Mouse (Mus musculus) layer of hippocampus, adult 6 months (tissue): ENCODE data around the gene Hoxa13. TPM values are rescaled to one million over a fixed set of nuclear protein-coding genes. Genes with fewer than 3 reads are reported as not detected.

ENCODE experiments used
- long read RNA-seq, 2 experiments: library from polyadenylated mRNA; unstranded; transcript quantifications; one replicate each; pipeline ENCODE4 v2.0.0; 2019 to 2020
- microRNA-seq: library from miRNA; unstranded; fragments of <30 nt; microRNA quantifications from one replicate; pipeline ENCODE4 v1.2.0, GENCODE M21; 2020
- polyA plus RNA-seq: library from polyadenylated mRNA; unstranded; fragments of <200 nt; fragmentation: Nextera tagmentation; gene quantifications from 2 replicates; pipeline ENCODE4 v1.2.3, GENCODE M21; 2021

Gene Hoxa13
- polyA plus RNA-seq, result not detected in 2 replicates
- long read RNA-seq, experiment 1, result 0 reads
- long read RNA-seq, experiment 2, result 0 reads

DNA sequence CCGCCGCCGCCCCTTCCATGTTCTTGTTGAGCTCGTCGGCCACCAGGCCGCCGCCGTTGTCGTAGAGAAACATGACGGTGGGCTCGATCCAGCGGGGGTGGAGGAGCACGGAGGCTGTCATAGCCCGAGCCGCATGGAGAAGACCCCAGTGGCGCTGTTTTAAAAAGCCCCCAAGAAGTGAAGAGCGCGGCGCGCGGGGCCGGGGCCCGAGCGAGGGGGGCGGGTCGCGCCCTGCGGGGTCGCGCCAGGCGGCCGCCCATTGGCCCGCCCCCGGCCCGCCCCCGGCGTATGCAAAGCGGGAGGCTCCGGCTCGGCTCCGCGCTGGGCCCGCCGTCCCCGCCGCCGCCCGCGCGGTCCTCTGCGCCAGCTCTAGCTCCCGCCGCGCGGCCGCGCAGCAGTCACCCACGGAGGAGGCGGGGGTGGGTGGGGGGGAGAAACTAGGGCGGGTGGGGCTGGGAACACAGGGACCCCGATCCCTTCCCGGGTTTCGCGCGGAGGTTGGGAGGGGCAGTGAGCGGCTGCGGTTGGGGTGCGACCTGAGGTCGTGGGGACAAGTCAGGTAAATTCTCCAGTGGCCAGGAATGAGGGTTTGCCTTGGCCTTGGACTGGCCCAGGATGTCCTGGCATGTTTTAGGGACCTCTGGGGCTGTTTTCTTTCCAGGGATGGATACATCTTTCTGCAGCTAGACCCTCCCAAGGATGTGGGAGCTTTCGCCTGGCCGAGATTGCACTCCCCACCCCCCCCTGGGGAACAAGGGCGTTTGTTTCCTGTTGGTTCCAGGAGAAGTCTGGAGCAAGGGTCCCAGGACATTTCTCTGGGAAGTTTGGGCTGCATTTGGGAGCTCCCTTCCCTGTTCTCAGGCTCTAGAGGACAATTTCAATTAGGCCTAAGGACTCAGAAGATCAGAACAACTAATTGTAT is at the start of gene Hoxa13:
Gene Hoxa13 (minus strand): TSS at position 227 of the 922 bp plus-strand sequence.

DNA sequence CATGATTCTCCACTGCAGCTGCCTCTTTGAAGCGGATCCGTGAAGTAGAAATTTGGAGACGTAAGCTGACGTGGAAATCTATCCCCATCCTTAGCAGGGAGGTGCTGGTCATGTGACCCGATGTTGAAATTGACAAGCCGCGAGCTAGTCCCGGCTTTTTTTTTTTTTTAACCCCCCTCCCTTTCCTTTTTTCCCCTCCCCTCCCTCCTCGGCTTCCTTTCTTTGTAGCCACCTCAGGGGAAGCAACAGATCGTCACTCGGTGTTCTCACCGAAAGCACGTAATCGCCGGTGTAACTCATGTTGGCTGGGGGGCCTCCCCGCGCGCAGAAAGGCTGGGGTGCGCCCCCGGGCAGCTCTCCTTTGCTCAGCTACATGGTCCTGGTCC is 14.9 kb downstream of the Hoxa13 start, which contains the start of gene Hoxa11:
Gene Hoxa11 (minus strand): TSS at position 54 of the 386 bp plus-strand sequence.

DNA sequence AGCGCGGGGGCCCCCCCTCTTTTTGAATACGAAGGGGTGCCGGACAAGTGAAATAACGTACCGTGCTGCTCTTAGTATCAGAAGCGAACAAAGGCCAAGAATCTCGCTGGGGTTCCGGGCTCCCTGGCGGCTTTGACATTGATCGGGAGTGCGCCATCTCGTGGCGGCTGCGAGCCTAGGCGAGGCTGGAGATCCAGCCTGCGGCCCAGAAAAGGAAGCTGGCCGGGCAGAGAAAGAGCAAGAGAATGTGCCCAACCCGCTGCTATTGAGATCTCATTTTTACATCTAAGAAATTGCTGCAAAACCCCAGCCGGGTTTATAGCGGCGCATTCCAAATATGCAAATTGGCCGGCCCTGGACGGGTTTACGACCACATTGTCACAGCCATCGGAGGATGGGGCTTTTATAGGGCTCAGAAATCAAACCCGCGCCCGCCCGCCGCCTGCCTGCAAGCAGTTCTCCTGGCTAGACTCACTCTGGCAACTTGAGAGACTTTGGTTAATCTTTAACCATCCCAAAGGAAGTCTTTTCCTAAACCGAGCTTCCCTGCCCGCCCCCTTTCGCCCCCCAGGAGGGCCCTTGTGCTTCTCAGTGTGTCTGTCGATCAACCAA is 20.2 kb downstream of the Hoxa13 start, which contains the start of gene Hoxa10:
Gene Hoxa10 (minus strand): TSS at position 466 of the 612 bp plus-strand sequence.

DNA sequence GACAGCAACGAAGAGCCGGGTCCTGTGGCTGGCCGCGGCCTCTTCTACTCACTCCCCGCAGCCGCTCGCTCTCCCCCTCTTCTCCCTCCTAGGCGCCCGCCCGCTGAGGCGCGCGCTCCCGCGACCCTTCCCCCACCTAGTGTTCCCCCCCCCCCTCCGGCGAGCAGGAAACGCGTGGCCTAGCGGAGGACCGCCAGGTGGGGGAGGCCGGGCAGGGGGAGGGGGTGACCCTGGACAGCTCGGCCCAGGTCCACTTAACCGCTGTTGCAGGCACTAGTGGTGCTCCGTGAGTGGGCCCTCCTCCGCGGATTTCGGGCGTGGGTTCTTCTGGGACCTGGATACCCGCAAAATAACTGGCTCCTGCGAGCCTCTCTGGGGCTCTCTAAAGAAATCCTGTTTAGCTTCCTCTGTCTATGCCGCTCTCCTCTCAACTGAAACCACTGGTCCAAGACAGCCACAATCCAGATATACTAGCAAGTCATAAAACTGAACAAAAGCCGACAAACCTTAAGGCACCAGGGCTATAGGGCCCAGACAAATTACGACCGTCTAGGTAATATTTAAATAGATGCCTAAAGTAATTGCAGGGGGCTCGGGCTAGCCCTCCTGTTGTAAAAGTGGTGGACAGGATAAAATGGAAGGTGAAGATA is 30.0 kb downstream of the Hoxa13 start, which contains the start of gene Hoxa9:
Gene Hoxa9 (minus strand): TSS at position 574 of the 650 bp plus-strand sequence.

DNA sequence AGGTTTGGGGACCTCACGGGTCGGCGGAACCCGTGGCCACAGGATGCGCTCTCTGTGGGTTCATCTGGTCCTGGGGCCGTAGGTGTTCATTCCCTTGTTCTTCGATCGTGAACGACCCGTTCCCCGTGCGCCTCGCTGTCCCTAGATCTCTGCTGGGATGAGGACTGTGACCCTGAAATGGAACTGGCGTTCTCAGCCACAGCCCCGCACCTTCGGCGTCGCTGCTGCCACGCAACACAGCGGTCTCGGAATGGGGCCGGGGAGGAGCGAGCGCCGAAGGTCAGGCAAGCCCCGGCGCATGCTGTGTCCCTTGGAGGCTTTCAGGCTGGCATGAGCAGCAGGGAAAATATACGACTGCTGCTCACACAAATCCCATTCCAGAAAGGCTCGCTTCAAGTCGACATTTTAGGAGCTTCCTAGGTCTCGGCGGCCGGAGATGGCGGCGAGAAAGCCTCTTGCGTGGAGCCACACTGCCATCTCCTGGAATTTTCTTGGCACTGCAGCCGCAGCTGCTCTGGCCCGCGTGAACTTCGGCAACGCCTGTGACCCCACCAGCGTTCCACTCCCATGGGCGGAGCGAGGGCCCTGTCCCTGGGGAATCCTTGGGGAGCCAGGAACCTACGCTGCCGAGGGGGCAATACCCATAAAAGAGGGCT is 39.2 kb downstream of the Hoxa13 start, which contains the start of gene Hoxa7:
Gene Hoxa7 (minus strand): TSS at position 518 of the 656 bp plus-strand sequence.

DNA sequence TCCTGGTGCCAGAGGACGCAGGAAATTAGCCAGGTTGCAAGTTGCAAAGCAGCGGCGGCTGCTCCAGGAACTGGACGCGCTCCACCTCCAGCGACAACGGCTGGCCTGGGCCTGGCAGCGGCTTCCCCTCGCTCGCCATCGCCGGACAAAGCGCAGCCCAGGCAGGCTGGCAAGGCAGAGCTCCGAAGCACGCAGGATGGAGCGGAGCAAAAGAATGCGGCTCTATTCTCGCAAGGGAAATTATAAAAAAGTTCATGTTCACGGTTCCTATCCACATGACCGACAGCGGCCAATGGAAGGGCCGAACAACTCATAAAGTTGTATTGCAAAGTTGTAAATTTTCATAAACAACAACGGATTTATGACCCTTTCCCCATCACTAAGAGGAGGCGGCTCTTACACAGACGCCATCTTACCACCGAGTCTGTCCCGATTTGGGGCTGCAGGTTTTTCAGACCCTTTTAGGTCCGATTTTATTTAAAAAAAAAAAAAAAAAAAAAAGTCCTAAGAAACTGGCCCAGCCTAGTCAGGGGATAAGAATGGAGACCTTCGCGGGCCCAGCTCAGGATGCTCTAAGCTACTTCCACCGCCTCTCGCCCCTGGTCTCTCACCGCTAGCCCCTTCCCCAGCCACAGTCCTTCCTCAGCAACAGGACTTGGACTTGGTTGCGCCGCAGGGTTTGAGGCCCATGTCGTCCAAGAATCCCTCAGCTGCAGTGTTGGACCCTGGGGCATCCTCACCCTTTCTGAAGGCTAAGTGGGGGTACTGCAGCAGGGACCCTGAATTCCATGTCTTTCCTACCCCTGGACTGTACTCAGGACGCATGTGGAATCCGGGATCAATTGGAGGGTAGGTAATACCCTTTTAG is 47.3 kb downstream of the Hoxa13 start, which contains the start of the genes Hoxa3 and Gm28308:
Gene Hoxa3 (minus strand): TSS at position 218 of the 868 bp plus-strand sequence.
Gene Gm28308 (minus strand): TSS at position 221 of the 868 bp plus-strand sequence.

DNA sequence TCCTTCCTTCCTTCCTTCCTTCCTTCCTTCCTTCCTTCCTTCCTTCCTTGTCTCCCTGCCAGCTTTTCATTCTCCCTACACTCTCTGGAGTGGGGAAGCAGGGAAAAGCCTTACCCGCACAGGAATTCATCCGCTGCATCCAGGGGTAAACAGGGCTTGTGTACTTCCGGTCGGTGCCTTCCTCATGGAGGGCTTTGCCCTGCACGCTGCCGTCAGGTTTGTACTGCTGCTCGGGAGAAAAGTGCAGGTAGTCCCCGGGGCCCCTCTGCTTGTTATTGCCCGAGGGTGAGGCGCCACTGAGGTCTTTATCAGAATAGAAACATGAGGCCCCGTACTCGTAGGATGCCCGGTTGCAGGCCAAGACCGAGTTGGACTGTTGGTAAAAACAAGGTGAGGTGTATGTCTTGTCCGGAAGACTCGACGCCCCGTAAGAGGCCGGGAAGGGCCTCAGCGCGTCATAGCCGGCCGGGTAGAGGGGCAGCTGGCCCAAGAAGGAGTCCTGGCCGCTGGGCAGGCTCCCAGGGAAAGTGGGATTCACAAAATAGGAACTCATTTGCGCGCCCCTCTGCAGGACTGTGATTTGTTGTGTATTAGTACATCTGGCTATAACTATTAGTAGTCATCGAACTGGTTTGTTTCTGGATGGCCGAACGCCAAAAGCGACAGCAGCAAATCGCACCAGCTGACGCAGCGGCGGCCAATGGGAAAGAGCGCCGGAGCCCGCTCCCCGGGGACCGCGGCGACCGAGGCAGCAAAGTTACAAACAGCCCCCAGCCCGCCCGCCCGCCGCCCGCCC is 52.4 kb downstream of the Hoxa13 start, which contains the start of gene Hoxa6:
Gene Hoxa6 (minus strand): TSS at position 651 of the 796 bp plus-strand sequence.

Small RNA genes lying within 50 kb of the gene (microRNA-seq; reads per million reads assigned to microRNA genes)
- gene Mir196b, result not detected

Other genes starting within 250 kb of the Hoxa13 start
- gene Skap2, start 248.3 kb downstream of the Hoxa13 start, polyA plus RNA-seq, result 13.2 and 17.0 TPM in 2 replicates
- not detected in 2 replicates for gene Hoxa1, start 102.6 kb downstream of the Hoxa13 start, polyA plus RNA-seq
- not detected in 2 replicates for gene Hoxa2, start 96.0 kb downstream of the Hoxa13 start, polyA plus RNA-seq
- not detected in 2 replicates for gene 5730596B20Rik, start 83.4 kb downstream of the Hoxa13 start, polyA plus RNA-seq
- gene Hoxa4, start 69.1 kb downstream of the Hoxa13 start, polyA plus RNA-seq, result not detected in 2 replicates
- gene Hoxa5, start 56.3 kb downstream of the Hoxa13 start, polyA plus RNA-seq, result not detected in 2 replicates
- not detected in 2 replicates for gene Hoxa6, start 52.2 kb downstream of the Hoxa13 start, polyA plus RNA-seq
- not detected in 2 replicates for gene Hoxa3, start 47.5 kb downstream of the Hoxa13 start, polyA plus RNA-seq
- not detected in 2 replicates for gene Gm28308, start 47.5 kb downstream of the Hoxa13 start, polyA plus RNA-seq
- 0.29 TPM in 1 of 2 replicates, not detected in the other for gene Hoxa7, start 39.0 kb downstream of the Hoxa13 start, polyA plus RNA-seq
- gene Hoxa9, start 29.8 kb downstream of the Hoxa13 start, polyA plus RNA-seq, result not detected in 2 replicates
- not detected in 2 replicates for gene Hoxa10, start 20.0 kb downstream of the Hoxa13 start, polyA plus RNA-seq
- not detected in 2 replicates for gene Hoxa11, start 15.1 kb downstream of the Hoxa13 start, polyA plus RNA-seq
- not detected in 2 replicates for gene Evx1, start 52.6 kb upstream of the Hoxa13 start, polyA plus RNA-seq